Mouse (Mus musculus): ENCODE measurements around the gene Fastk. TPM values are rescaled to one million over a fixed set of nuclear protein-coding genes. Genes with fewer than 3 reads are reported as not detected.

Fastk gene
- polyA plus RNA-seq, 1 experiment from 2014 or later = 120 TPM

GRCm38 (mm10) chr5:24451264-24452029 lies 6.4 kb upstream of the Fastk start:
- ATAC-seq (ENCODE audit: low FRiP score, low read depth) = peak; percentile 71
- no peaks in the 10 kb centered on the region for H3K9me3 ChIP-seq
- WGBS = 3% methylated on average over 52 of the region's 66 CpGs
- peak overlapping the region; percentile 95 for H3K9ac ChIP-seq
- H3K27ac ChIP-seq = peak overlapping the region; percentile 91
- H3K27me3 ChIP-seq = no peaks in the 10 kb centered on the region
- peaks cover 9% of the 10 kb centered on the region for H3K36me3 ChIP-seq
- H3K4me1 ChIP-seq = peaks cover 58% of the 10 kb centered on the region
- H3K4me2 ChIP-seq (replicated peaks) = peak overlapping the region; percentile 100
- peak overlapping the region; percentile 94 for H3K4me3 ChIP-seq

GRCm38 (mm10) chr5:24447624-24448298 lies 2.7 kb upstream of the Fastk start, which contains the start of gene Tmub1:
Gene Tmub1 (minus strand): TSS chr5:24447854.
- Histone ChIP-seq H3K4me1 (peaks cover 39% of the 10 kb centered on the region), H3K9ac (peak within 1 kb of the TSS; percentile 71), H3K9me3 (no peaks in the 10 kb centered on the region), H3K4me3 (peak within 1 kb of the TSS; percentile 66), H3K36me3 (peaks cover 12% of the 10 kb centered on the region), H3K4me2 (replicated peaks) (peak within 1 kb of the TSS; percentile 85), H3K27ac (peak within 1 kb of the TSS; percentile 74), H3K27me3 (no peaks in the 10 kb centered on the region)
- ATAC-seq (ENCODE audit: low FRiP score, low read depth) = peak; percentile 72
- WGBS = 2% methylated on average over 34 of the region's 34 CpGs

GRCm38 (mm10) chr5:24446630-24447029 lies 1.5 kb upstream of the Fastk start:
- ATAC-seq (ENCODE audit: low FRiP score, low read depth) = no peak
- no peak overlapping the region for H3K27ac ChIP-seq
- H3K36me3 ChIP-seq = peaks cover 23% of the 10 kb centered on the region
- peak overlapping the region; percentile 66; the same call in 1 of the 2 replicates for H3K4me3 ChIP-seq
- H3K4me1 ChIP-seq = peaks cover 39% of the 10 kb centered on the region
- whole genome bisulfite sequencing = 90% methylated on average over 7 of the region's 7 CpGs
- peak overlapping the region; percentile 85 for H3K4me2 ChIP-seq (replicated peaks)
- H3K27me3 ChIP-seq = no peaks in the 10 kb centered on the region
- no peak overlapping the region for H3K9ac ChIP-seq
- no peaks in the 10 kb centered on the region for H3K9me3 ChIP-seq

- Histone ChIP-seq H3K36me3 (peaks cover 34% of the 10 kb centered on the region), H3K27me3 (no peaks in the 10 kb centered on the region), H3K4me3 (peak overlapping the region; percentile 92), H3K27ac (peak overlapping the region; percentile 74), H3K4me2 (replicated peaks) (peak overlapping the region; percentile 92), H3K4me1 (peaks cover 32% of the 10 kb centered on the region), H3K9ac (peak overlapping the region; percentile 96), H3K9me3 (no peaks in the 10 kb centered on the region)
- 54% methylated on average over 20 of the region's 20 CpGs for WGBS
- ATAC-seq (ENCODE audit: low FRiP score, low read depth) = no peak
These were observed 467 bp upstream of the Fastk start for GRCm38 (mm10) chr5:24445428-24446080.

GRCm38 (mm10) chr5:24443927-24444326 lies 1.2 kb downstream of the Fastk start:
- Histone ChIP-seq H3K36me3 (peaks cover 50% of the 10 kb centered on the region), H3K9me3 (no peaks in the 10 kb centered on the region)

GRCm38 (mm10) chr5:24443204-24443603 lies 1.9 kb downstream of the Fastk start:
- Histone ChIP-seq H3K9me3 (no peaks in the 10 kb centered on the region), H3K4me1 (peaks cover 32% of the 10 kb centered on the region), H3K36me3 (peaks cover 57% of the 10 kb centered on the region), H3K9ac (no peak overlapping the region), H3K4me3 (no peak overlapping the region; the same call in 1 of the 2 replicates), H3K27me3 (no peaks in the 10 kb centered on the region), H3K4me2 (replicated peaks) (no peak overlapping the region), H3K27ac (no peak overlapping the region)
- WGBS = 89% methylated on average over 7 of the region's 7 CpGs
- no peak for ATAC-seq (ENCODE audit: low FRiP score, low read depth)

More at GRCm38 (mm10) chr5:24443927-24444326, 1.2 kb downstream of the Fastk start:
- peak overlapping the region; percentile 96 for H3K9ac ChIP-seq
- H3K4me1 ChIP-seq = peaks cover 32% of the 10 kb centered on the region
- H3K27ac ChIP-seq = no peak overlapping the region; the same call in 1 of the 2 replicates
- no peak for ATAC-seq (ENCODE audit: low FRiP score, low read depth)
- no peaks in the 10 kb centered on the region for H3K27me3 ChIP-seq
- H3K4me3 ChIP-seq = peak overlapping the region; percentile 92
- H3K4me2 ChIP-seq (replicated peaks) = peak overlapping the region; percentile 92
- 82% methylated on average over 12 of the region's 12 CpGs for WGBS

- H3K4me2 ChIP-seq (replicated peaks) = no peak overlapping the region
- peaks cover 67% of the 10 kb centered on the region for H3K36me3 ChIP-seq
- no peak overlapping the region for H3K9ac ChIP-seq
- H3K4me1 ChIP-seq = peaks cover 23% of the 10 kb centered on the region
- WGBS = 84% methylated on average over 9 of the region's 9 CpGs
- no peak overlapping the region for H3K4me3 ChIP-seq
- no peak overlapping the region for H3K27ac ChIP-seq
- no peaks in the 10 kb centered on the region for H3K27me3 ChIP-seq
- no peak for ATAC-seq (ENCODE audit: low FRiP score, low read depth)
- no peaks in the 10 kb centered on the region for H3K9me3 ChIP-seq
These were observed 3.1 kb downstream of the Fastk start for GRCm38 (mm10) chr5:24442029-24442428.

- Histone ChIP-seq H3K9me3 (no peaks in the 10 kb centered on the region), H3K4me3 (no peak overlapping the region), H3K4me1 (peaks cover 17% of the 10 kb centered on the region), H3K27ac (no peak overlapping the region), H3K36me3 (peaks cover 76% of the 10 kb centered on the region), H3K9ac (no peak overlapping the region), H3K4me2 (replicated peaks) (no peak overlapping the region), H3K27me3 (no peaks in the 10 kb centered on the region)
- 95% methylated on average over 8 of the region's 8 CpGs for whole genome bisulfite sequencing
- no peak for ATAC-seq (ENCODE audit: low FRiP score, low read depth)
These were observed 3.9 kb downstream of the Fastk start for GRCm38 (mm10) chr5:24441187-24441586.

GRCm38 (mm10) chr5:24433993-24434392 lies 11.1 kb downstream of the Fastk start:
- H3K4me2 ChIP-seq (replicated peaks) = no peak overlapping the region
- peaks cover under 1% of the 10 kb centered on the region; the same call in 1 of the 2 replicates for H3K4me1 ChIP-seq
- no peak for ATAC-seq (ENCODE audit: low FRiP score, low read depth)
- peaks cover 98% of the 10 kb centered on the region for H3K36me3 ChIP-seq
- no peak overlapping the region for H3K9ac ChIP-seq
- H3K4me3 ChIP-seq = no peak overlapping the region
- no peaks in the 10 kb centered on the region for H3K9me3 ChIP-seq
- 89% methylated on average over 8 of the region's 8 CpGs for WGBS
- no peaks in the 10 kb centered on the region for H3K27me3 ChIP-seq
- no peak overlapping the region for H3K27ac ChIP-seq

- H3K4me1 ChIP-seq = peaks cover 45% of the 10 kb centered on the region
- no peak overlapping the region for H3K27ac ChIP-seq
- H3K4me3 ChIP-seq = peak overlapping the region; percentile 23
- peaks cover 49% of the 10 kb centered on the region for H3K36me3 ChIP-seq
- ATAC-seq (ENCODE audit: low FRiP score, low read depth) = no peak
- no peaks in the 10 kb centered on the region for H3K27me3 ChIP-seq
- H3K4me2 ChIP-seq (replicated peaks) = peak overlapping the region; percentile 95
- WGBS = 11% methylated on average over 9 of the region's 9 CpGs
- H3K9ac ChIP-seq = peak overlapping the region; percentile 50
- no peaks in the 10 kb centered on the region for H3K9me3 ChIP-seq
These were observed 16.5 kb downstream of the Fastk start for GRCm38 (mm10) chr5:24428596-24428995.

GRCm38 (mm10) chr5:24427981-24428402 lies 17.1 kb downstream of the Fastk start:
- Histone ChIP-seq H3K4me2 (replicated peaks) (peak overlapping the region; percentile 95), H3K27ac (peak overlapping the region; percentile 28; the same call in 1 of the 2 replicates), H3K4me1 (peaks cover 45% of the 10 kb centered on the region), H3K9me3 (no peaks in the 10 kb centered on the region), H3K36me3 (peaks cover 43% of the 10 kb centered on the region), H3K9ac (peak overlapping the region; percentile 50), H3K4me3 (peak overlapping the region; percentile 23), H3K27me3 (no peaks in the 10 kb centered on the region)
- ATAC-seq (ENCODE audit: low FRiP score, low read depth) = no peak
- WGBS = 2% methylated on average over 14 of the region's 15 CpGs

- peak overlapping the region; percentile 82 for H3K9ac ChIP-seq
- no peaks in the 10 kb centered on the region for H3K9me3 ChIP-seq
- H3K36me3 ChIP-seq = peaks cover 36% of the 10 kb centered on the region
- ATAC-seq (ENCODE audit: low FRiP score, low read depth) = no peak
- H3K4me3 ChIP-seq = peak overlapping the region; percentile 70
- peak overlapping the region; percentile 95 for H3K4me2 ChIP-seq (replicated peaks)
- 7% methylated on average over 12 of the region's 12 CpGs for whole genome bisulfite sequencing
- no peaks in the 10 kb centered on the region for H3K27me3 ChIP-seq
- peaks cover 52% of the 10 kb centered on the region for H3K4me1 ChIP-seq
- no peak overlapping the region; the same call in 1 of the 2 replicates for H3K27ac ChIP-seq
These were observed 17.8 kb downstream of the Fastk start for GRCm38 (mm10) chr5:24427285-24427633.

All from limb, embryonic 13.5 days (tissue).